Mouse (Mus musculus): ENCODE data around the gene B4galt3.

DNA sequence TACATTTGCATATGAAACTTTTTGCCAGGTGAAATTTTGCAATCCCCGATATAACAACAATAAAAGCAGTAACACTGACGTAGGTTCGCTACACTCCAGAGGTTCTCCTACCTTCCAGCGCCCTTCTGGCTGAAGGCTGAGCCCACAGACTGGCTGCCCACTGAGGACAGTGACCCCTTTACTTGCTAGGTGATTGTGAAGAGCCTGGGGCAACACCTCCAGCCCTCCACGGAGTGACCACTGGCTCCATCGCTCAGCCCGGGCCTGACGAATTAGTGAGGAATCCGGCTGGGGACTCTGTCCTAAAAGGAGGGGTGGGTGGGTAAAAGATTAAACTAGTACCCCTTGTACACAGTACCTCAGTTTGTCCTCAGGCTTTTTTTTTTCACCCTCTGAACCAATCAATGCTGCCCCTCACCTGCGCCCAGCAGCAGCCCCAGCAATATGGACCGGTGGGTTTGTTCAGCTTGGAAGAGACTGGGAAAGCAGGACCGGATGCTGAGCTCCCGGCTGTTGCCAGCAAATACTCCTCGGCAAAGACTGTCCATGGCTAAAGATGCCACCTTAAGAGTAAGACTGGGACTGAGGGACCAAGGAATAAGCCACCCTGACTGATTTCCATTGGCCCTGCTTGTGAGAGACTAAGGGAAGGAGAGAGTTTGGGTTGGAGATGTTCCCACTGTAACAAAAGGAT is 9.0 kb downstream of the B4galt3 start:
- TF ChIP-seq CTCF (IDR thresholded peaks at IDR 0.05) (no peak), EP300 (IDR thresholded peaks at IDR 0.05) (no peak)
